Mouse (Mus musculus) G1E (cell line): Measurements from ENCODE around the gene Zfp385a.

Experiments
- CTCF ChIP-seq: IDR thresholded peaks from 2 replicates; pipeline ENCODE4 v1.5.1; 2012; ENCODE audit warnings: low read depth, low read length, inconsistent platforms, mixed read lengths
- GATA1 ChIP-seq: IDR thresholded peaks from 2 replicates; pipeline ENCODE4 v1.6.1; 2012; ENCODE audit warnings: borderline replicate concordance, low read length, inconsistent platforms, mixed read lengths
- TAL1 ChIP-seq: conservative IDR thresholded peaks from 2 replicates; pipeline ENCODE4 v1.6.1; 2012; ENCODE audit warnings: low read depth, low read length, inconsistent platforms, mixed read lengths

DNA sequence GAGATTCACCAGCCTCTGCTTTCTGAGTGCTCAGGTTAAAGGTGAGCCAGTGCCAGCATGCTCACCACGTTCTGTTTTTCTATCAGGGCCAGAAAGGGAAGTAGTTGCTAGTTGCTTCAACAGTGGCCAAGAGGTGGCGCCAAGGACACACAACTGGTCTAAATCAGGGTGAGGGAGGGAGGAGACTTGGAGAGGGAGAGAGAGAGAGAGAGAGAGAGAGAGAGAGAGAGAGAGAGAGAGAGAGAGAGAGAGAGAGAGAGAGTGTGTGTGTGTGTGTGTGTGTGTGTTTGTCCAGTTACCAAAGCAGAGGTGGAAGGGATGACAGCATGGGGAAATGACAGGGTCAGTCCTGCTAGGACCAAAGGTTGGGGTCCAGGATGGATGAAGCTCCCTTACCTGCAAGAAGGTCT lies 7.4 kb upstream of the Zfp385a start:
- TF ChIP-seq CTCF (no peak), GATA1 (no peak), TAL1 (no peak)
